Mouse (Mus musculus): ENCODE measurements around the gene Klrb1c. TPM values are rescaled to one million over a fixed set of nuclear protein-coding genes. Genes with fewer than 3 reads are reported as not detected.

Klrb1c gene
- polyA plus RNA-seq (2012; rRNA removed): 1.8 and 2.6 TPM in 2 replicates

GRCm38 (mm10) chr6:128789115-128789514 is at the start of gene Klrb1c:
Gene Klrb1c, minus strand, starts transcription at chr6:128789215.
- Histone ChIP-seq H3K4me1 (ENCODE audit: control insufficient read depth, insufficient read depth, low read length) (no peaks in the 10 kb centered on the region), H3K4me3 (replicated peaks; ENCODE audit: extremely low read depth, low read depth, low read length) (no peak within 1 kb of the TSS)
- DNase-seq: no peak
- WGBS: 90% methylated on average over 2 of the region's 2 CpGs
- TF ChIP-seq POLR2A (IDR thresholded peaks at IDR 0.05; ENCODE audit: borderline replicate concordance, extremely low read depth, low read depth, low read length) (no peak), CTCF (IDR thresholded peaks at IDR 0.05; ENCODE audit: insufficient read depth, low read length) (no peak)

GRCm38 (mm10) chr6:128837454-128838341 is 48.7 kb upstream of the Klrb1c start:
- no peak for TF ChIP-seq CTCF (IDR thresholded peaks at IDR 0.05; ENCODE audit: insufficient read depth, low read length)
- TF ChIP-seq POLR2A (IDR thresholded peaks at IDR 0.05; ENCODE audit: borderline replicate concordance, extremely low read depth, low read depth, low read length): no peak
- WGBS: 8% methylated on average over 14 of the region's 14 CpGs
- DNase-seq: no peak
- H3K4me3 ChIP-seq (replicated peaks; ENCODE audit: extremely low read depth, low read depth, low read length): peak overlapping the region; percentile 82
- H3K4me1 ChIP-seq (ENCODE audit: control insufficient read depth, insufficient read depth, low read length): no peaks in the 10 kb centered on the region; the same call in 1 of the 2 replicates

- TF ChIP-seq CTCF (IDR thresholded peaks at IDR 0.05; ENCODE audit: insufficient read depth, low read length) (no peak), POLR2A (IDR thresholded peaks at IDR 0.05; ENCODE audit: borderline replicate concordance, extremely low read depth, low read depth, low read length) (no peak)
- 84% methylated on average over 6 of the region's 6 CpGs for WGBS
- no peak for DNase-seq
- no peaks in the 10 kb centered on the region; the same call in 1 of the 2 replicates for H3K4me1 ChIP-seq (ENCODE audit: control insufficient read depth, insufficient read depth, low read length)
- no peak overlapping the region for H3K4me3 ChIP-seq (replicated peaks; ENCODE audit: extremely low read depth, low read depth, low read length)
These were observed 47.9 kb upstream of the Klrb1c start for GRCm38 (mm10) chr6:128836955-128837334.

GRCm38 (mm10) chr6:128836191-128836954 is 47.4 kb upstream of the Klrb1c start:
- H3K4me1 ChIP-seq (ENCODE audit: control insufficient read depth, insufficient read depth, low read length): no peaks in the 10 kb centered on the region; the same call in 1 of the 2 replicates
- no peak overlapping the region for H3K4me3 ChIP-seq (replicated peaks; ENCODE audit: extremely low read depth, low read depth, low read length)
- no peak for DNase-seq
- 63% methylated on average over 8 of the region's 8 CpGs for WGBS
- TF ChIP-seq POLR2A (IDR thresholded peaks at IDR 0.05; ENCODE audit: borderline replicate concordance, extremely low read depth, low read depth, low read length) (no peak), CTCF (IDR thresholded peaks at IDR 0.05; ENCODE audit: insufficient read depth, low read length) (no peak)

- TF ChIP-seq CTCF (IDR thresholded peaks at IDR 0.05; ENCODE audit: insufficient read depth, low read length) (no peak), POLR2A (IDR thresholded peaks at IDR 0.05; ENCODE audit: borderline replicate concordance, extremely low read depth, low read depth, low read length) (no peak)
- DNase-seq: no peak
- H3K4me3 ChIP-seq (replicated peaks; ENCODE audit: extremely low read depth, low read depth, low read length): no peak overlapping the region
- 61% methylated on average over 4 of the region's 4 CpGs for WGBS
- H3K4me1 ChIP-seq (ENCODE audit: control insufficient read depth, insufficient read depth, low read length): no peaks in the 10 kb centered on the region; the same call in 1 of the 2 replicates
These were observed 46.6 kb upstream of the Klrb1c start for GRCm38 (mm10) chr6:128835571-128835970.

- TF ChIP-seq CTCF (IDR thresholded peaks at IDR 0.05; ENCODE audit: insufficient read depth, low read length) (no peak), POLR2A (IDR thresholded peaks at IDR 0.05; ENCODE audit: borderline replicate concordance, extremely low read depth, low read depth, low read length) (no peak)
- Histone ChIP-seq H3K4me3 (replicated peaks; ENCODE audit: extremely low read depth, low read depth, low read length) (no peak overlapping the region), H3K4me1 (ENCODE audit: control insufficient read depth, insufficient read depth, low read length) (no peaks in the 10 kb centered on the region; the same call in 1 of the 2 replicates)
- no peak for DNase-seq
- 81% methylated on average over 10 of the region's 10 CpGs for WGBS
These were observed 44.0 kb upstream of the Klrb1c start for GRCm38 (mm10) chr6:128833046-128833445.

GRCm38 (mm10) chr6:128829837-128830236 is 40.8 kb upstream of the Klrb1c start:
- WGBS: 49% methylated on average over 4 of the region's 4 CpGs
- TF ChIP-seq POLR2A (IDR thresholded peaks at IDR 0.05; ENCODE audit: borderline replicate concordance, extremely low read depth, low read depth, low read length): no peak
- no peak for TF ChIP-seq CTCF (IDR thresholded peaks at IDR 0.05; ENCODE audit: insufficient read depth, low read length)
- Histone ChIP-seq H3K4me1 (ENCODE audit: control insufficient read depth, insufficient read depth, low read length) (no peaks in the 10 kb centered on the region), H3K4me3 (replicated peaks; ENCODE audit: extremely low read depth, low read depth, low read length) (no peak overlapping the region)
- no peak for DNase-seq

- TF ChIP-seq CTCF (IDR thresholded peaks at IDR 0.05; ENCODE audit: insufficient read depth, low read length) (no peak), POLR2A (IDR thresholded peaks at IDR 0.05; ENCODE audit: borderline replicate concordance, extremely low read depth, low read depth, low read length) (no peak)
- H3K4me3 ChIP-seq (replicated peaks; ENCODE audit: extremely low read depth, low read depth, low read length): no peak overlapping the region
- no peak for DNase-seq
- no peaks in the 10 kb centered on the region for H3K4me1 ChIP-seq (ENCODE audit: control insufficient read depth, insufficient read depth, low read length)
- 73% methylated on average over 3 of the region's 3 CpGs for WGBS
These were observed 37.8 kb upstream of the Klrb1c start for GRCm38 (mm10) chr6:128826781-128827180.

GRCm38 (mm10) chr6:128826132-128826531 is 37.1 kb upstream of the Klrb1c start, which contains the start of the genes Gm44511 and Klrb1b:
Gene Gm44511, minus strand, starts transcription at chr6:128826315.
Gene Klrb1b, minus strand, starts transcription at chr6:128826331.
- no peak for TF ChIP-seq POLR2A (IDR thresholded peaks at IDR 0.05; ENCODE audit: borderline replicate concordance, extremely low read depth, low read depth, low read length)
- no peak for TF ChIP-seq CTCF (IDR thresholded peaks at IDR 0.05; ENCODE audit: insufficient read depth, low read length)
- Histone ChIP-seq H3K4me1 (ENCODE audit: control insufficient read depth, insufficient read depth, low read length) (no peaks in the 10 kb centered on the region), H3K4me3 (replicated peaks; ENCODE audit: extremely low read depth, low read depth, low read length) (no peak within 1 kb of the TSS)
- no peak for DNase-seq
- 76% methylated on average over 6 of the region's 6 CpGs for WGBS

Measured in lung, adult 2 months (tissue).